Mouse (Mus musculus) spleen, postnatal 36 days (tissue): ENCODE results near the gene Icam4.
"Not testable (repeated sequence)": the region's sequence is repeated elsewhere in the genome, so short reads cannot be mapped to it uniquely, and the experiment has no call there.

Experiments
- DNase-seq, 2 experiments: peaks; one replicate each; pipeline ENCODE4 v3.0.0; 2022; ENCODE audit warnings: low spot score in 2 of 2, mixed read lengths in 1 of 2

The Icam4 gene

GRCm38 (mm10) chr9:21029291-21030054 lies at the start of gene Icam4:
Gene Icam4, plus strand, starts transcription at chr9:21029373.
- peak; percentile 71 to 80 for DNase-seq

GRCm38 (mm10) chr9:20979769-20980168 lies 49.4 kb upstream of the Icam4 start:
- DNase-seq = no peak

- no peak for DNase-seq
Observed at GRCm38 (mm10) chr9:20982171-20982570, 47.0 kb upstream of the Icam4 start.

- no peak for DNase-seq
Observed at GRCm38 (mm10) chr9:20983169-20983568, 46.0 kb upstream of the Icam4 start.

GRCm38 (mm10) chr9:20986952-20987686 lies 42.1 kb upstream of the Icam4 start:
- DNase-seq = no peak

GRCm38 (mm10) chr9:20987953-20988352 lies 41.2 kb upstream of the Icam4 start:
- DNase-seq = peak; percentile 22 to 34

- no peak for DNase-seq
Observed at GRCm38 (mm10) chr9:20990861-20991260, 38.3 kb upstream of the Icam4 start.

- no peak for DNase-seq
Observed at GRCm38 (mm10) chr9:20991587-20991986, 37.6 kb upstream of the Icam4 start.

- DNase-seq = no peak
Observed at GRCm38 (mm10) chr9:20993165-20993898, 35.8 kb upstream of the Icam4 start.

- no peak for DNase-seq
Observed at GRCm38 (mm10) chr9:20995069-20995468, 34.1 kb upstream of the Icam4 start.

GRCm38 (mm10) chr9:20997065-20997464 lies 32.1 kb upstream of the Icam4 start:
- DNase-seq = no peak

- DNase-seq = not testable (repeated sequence)
Observed at GRCm38 (mm10) chr9:20998337-20998736, 30.8 kb upstream of the Icam4 start.

GRCm38 (mm10) chr9:21000811-21001210 lies 28.4 kb upstream of the Icam4 start:
- DNase-seq = no peak

GRCm38 (mm10) chr9:21001651-21002200 lies 27.4 kb upstream of the Icam4 start:
- no peak for DNase-seq

- no peak for DNase-seq
Observed at GRCm38 (mm10) chr9:21002270-21002626, 26.9 kb upstream of the Icam4 start.

- DNase-seq = peak; percentile 76 to 79
Observed at GRCm38 (mm10) chr9:21002627-21003551, 26.3 kb upstream of the Icam4 start, which contains the start of gene Mrpl4. Gene Mrpl4, plus strand, starts transcription at chr9:21002738.

GRCm38 (mm10) chr9:21007313-21007952 lies 21.7 kb upstream of the Icam4 start:
- DNase-seq = no peak

GRCm38 (mm10) chr9:21008007-21008406 lies 21.2 kb upstream of the Icam4 start:
- no peak for DNase-seq

GRCm38 (mm10) chr9:21010362-21010761 lies 18.8 kb upstream of the Icam4 start:
- no peak for DNase-seq

- not testable (repeated sequence) for DNase-seq
Observed at GRCm38 (mm10) chr9:21010939-21011541, 18.1 kb upstream of the Icam4 start.
